Mouse (Mus musculus): ENCODE measurements around the gene Fam155a.
A peak's percentile ranks its signal among the peaks of the same experiment; 100 is the strongest.

Gene Fam155a

DNA sequence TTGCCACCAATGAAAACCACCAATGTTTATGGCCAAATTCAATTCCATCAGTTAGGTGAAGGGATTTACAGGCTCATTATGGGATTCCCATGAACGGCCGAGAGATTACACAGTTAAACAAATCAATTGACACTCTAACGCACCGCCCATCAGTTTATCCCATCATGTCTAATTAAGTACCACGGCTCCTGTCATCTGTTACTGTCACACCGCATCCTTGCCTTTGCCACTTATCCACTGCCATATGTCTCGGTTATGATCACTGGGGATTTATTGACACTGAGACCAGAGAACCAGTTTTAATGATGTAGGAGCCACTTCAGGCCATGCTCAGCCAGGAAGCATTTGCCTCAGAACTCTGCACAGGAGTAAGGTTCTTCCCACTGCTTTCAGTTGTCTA is 588.5 kb downstream of the Fam155a start:
- DNase-seq (ENCODE audit: low read depth, low spot score), result no peak

DNA sequence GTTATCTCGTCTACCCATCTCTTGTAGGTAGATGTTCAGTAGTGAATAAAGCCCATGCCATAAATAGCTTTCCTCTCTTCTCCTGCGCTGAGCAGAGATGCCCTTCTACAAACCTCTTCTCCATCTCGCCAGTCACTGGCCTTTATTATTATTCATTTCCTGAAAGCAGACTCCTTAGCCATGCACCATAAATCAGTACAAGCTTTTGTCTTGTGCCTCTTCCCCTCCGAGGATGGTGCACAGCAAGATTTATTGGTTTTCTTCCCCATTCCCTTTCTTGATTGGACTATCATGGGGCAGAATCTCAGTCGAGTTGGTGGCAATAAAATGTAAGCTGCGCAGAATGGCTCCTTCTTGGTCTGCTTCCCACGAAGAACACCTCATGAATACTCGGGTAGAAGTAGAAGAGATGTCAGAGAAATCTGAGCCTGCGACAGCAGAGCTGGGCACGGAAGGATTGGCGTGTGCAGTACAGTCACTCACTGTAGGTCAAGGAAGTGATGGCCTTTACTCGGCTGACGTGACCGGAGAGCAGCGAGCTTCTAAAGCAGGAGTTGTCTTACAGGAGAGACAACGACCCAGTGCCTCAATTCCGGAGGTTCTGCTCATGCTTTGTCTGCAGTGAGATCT is 590.2 kb downstream of the Fam155a start:
- DNase-seq (ENCODE audit: low read depth, low spot score), result no peak

DNA sequence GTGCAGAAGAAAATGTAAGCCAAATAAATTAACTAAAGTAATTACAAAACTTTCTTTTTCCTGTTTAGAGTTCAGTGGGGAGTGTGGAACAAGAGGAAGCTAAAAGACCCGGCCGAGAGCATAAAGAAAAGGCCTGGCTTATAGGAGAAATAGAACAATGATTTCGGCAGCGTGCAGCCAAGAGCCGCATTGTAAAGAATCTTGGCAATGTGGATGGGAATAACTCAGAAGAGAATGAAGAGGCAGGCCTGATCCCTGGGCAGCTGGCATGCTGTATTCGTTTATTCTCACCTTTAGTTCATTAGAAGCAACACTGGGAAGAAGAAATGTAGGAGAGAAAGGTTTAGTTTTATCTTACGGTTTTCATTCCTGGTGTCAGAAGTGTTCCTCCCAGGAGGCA is 594.0 kb downstream of the Fam155a start:
- no peak for DNase-seq (ENCODE audit: low read depth, low spot score)

DNA sequence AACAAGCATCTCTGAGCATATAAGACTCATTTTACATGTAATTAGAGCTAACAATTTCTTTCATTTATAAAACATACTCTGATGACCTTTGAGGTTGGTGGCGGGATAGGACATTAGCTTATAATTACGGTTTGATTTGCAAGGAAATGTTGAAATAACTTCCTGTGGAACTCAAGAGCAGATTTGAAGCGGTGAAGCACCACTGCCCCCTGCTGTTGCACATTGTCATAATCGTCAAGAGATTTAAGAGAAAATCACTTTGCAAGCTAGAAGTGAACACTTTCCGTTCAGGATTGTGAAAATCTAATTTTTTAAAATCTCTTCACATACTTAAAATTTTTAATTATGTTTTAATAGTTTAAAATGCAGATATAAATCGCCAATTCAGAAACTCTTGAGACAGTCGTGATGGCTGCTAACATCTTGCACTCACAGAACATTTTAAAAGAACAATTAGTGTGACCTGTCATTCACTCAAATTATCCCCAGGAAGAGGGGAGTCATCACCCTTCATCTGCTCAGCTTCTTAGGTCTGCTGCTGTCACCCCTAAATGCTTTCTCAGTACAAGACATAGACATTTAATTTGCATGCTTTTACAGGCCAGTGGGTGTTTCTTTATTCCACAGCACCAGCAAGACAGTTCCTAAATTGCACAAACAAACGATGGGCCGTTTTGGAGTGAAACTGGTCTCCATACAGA is 595.9 kb downstream of the Fam155a start:
- DNase-seq (ENCODE audit: low read depth, low spot score), result peak; percentile 73

DNA sequence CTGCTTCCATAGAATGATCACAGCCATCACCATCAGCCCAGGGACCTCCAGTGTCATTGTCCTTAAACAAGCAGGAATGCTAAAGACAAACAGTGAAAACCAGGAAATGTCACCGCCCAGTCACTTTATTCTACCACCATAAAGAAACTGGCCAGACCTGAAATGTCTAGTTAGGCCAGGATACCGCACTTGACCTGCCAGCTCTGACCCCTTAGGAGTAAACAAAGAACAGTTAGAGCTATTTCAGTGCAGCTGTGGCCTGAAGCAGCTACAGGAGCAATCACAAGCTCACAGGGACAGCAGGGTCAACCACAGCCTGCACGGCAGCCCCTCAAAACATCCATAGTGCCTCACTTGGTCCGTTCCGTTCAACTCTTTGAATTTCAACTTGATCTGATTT is 599.1 kb downstream of the Fam155a start:
- no peak for DNase-seq (ENCODE audit: low read depth, low spot score)

DNA sequence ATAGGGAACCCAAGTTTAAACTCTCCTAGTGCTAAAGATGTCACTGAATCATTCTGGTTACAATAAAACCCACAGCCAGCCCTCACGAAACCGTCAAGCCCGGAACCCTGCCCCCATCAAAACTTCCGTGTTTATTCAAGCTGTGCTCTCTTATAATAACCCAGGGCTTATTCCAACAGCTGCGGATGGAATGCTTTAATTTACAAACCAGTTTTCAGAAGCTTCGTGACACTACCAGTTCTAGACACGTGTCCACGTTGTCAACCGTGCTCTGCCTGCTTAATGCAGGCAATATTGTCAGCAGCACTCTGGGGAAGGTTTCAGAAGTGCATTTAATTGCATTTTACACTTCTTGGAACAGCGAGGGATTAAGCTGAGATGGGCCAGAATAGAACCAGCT is 603.0 kb downstream of the Fam155a start:
- DNase-seq (ENCODE audit: low read depth, low spot score), result no peak

DNA sequence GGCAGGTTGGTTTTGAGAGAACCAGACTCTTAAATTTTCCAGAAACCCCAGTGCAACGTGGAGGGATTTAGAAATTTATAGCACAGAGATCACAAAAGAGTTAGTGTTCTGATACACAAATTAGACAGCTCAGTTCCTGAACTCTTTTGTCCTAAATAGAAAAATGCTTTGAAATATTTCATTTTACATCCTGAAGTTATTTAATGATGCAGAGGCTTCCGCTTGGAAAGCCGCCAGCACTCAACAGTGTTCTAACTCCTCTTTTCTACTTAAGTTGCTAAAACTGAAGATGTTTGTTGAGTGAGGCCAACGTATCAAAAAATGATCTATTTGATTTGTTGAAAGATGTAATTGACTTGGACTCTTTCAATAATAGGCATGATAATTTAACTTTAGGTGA is 609.4 kb downstream of the Fam155a start:
- DNase-seq (ENCODE audit: low read depth, low spot score), result no peak

DNA sequence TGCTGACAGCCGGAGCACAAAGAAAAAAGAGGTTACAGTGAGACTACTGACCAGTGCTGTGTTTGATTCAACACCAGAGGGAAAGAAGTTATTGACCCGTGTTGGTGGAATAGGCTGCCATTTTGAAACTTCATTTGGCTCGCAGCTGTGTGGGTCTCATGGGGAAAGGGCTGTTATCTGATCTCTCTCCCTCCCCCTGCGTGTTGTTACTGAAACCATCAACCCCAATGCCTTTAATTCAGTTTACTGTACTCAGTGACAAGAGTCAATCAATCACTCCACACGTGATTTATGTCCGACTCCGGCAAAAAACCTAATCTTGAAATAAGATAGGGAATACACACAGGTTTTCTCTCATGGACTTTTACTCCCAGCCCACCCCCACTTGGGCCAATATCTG is 611.6 kb downstream of the Fam155a start:
- DNase-seq (ENCODE audit: low read depth, low spot score), result no peak

DNA sequence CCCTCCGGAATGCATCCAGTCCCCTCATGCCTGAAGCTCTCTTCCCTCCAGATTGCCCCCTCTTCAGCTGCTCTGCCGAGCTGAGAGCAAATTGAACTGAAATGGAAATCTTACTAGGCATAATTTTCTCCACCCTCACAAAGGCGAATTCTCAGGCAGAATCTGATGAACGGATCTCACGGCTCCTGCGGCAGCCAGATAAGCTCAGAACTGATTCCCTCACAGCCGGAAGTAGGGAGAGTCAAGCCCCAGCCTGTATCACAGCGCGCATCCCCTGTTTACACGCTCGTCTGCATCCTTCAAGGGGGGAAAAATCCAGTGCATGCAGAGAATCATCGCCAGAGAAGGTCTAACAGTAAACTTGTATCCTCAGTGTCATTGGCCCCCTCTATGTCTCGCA is 612.3 kb downstream of the Fam155a start:
- DNase-seq (ENCODE audit: low read depth, low spot score), result no peak

DNA sequence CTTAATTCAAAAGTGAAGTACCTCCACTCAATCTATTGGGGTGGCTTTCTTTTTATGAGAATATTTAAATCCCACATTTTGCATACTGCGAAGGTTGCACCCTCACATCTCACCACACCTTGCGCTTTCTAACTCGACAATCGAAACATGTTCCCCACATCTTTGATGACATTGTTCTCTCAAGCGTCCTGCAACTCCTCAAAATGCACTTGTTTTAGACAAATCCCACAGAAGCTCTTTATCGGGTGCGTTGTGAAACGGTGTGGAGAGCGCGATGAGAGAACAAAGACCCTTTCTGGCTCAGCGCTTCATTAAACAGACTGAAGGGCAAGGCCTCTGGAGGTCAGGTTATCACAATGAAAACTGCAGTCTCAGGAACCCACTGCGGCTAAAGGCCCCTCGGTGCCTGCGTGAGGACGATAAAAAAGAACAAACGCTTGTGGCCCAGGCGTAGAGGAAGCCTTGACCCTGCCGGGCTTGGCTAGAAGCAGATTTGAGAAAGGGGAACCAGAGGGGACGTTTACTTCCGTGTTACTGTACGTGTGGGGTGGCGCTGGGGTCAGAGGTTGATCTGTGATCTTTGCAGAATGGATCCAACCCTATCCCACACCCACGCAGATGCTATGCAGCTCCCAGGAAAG is 613.7 kb downstream of the Fam155a start:
- no peak for DNase-seq (ENCODE audit: low read depth, low spot score)
